Mouse (Mus musculus): ENCODE measurements around the gene Pus10. TPM values are rescaled to one million over a fixed set of nuclear protein-coding genes. Genes with fewer than 3 reads are reported as not detected.

Pus10 gene
- polyA plus RNA-seq, 1 experiment from 2014 or later: 20.7 TPM

GRCm38 (mm10) chr11:23712299-23712698 is 46.8 kb downstream of the Pus10 start:
- no peaks in the 10 kb centered on the region for H3K9me3 ChIP-seq (ENCODE audit: control insufficient read depth, low read length)
- H3K9ac ChIP-seq (ENCODE audit: low read length): no peak overlapping the region
- DNase-seq (ENCODE audit: low spot score, missing footprints): no peak
- 89% methylated on average over 3 of the region's 3 CpGs for WGBS
- no peaks in the 10 kb centered on the region for H3K4me1 ChIP-seq (ENCODE audit: control insufficient read depth, insufficient read depth, low read length)
- no peak overlapping the region for H3K27ac ChIP-seq (ENCODE audit: low read depth, low read length)
- no peak for ATAC-seq (ENCODE audit: low FRiP score)
- peaks cover 5% of the 10 kb centered on the region; the same call in 1 of the 2 replicates for H3K36me3 ChIP-seq (ENCODE audit: control insufficient read depth, insufficient read depth, low read length)
- H3K27me3 ChIP-seq (ENCODE audit: control insufficient read depth, insufficient read depth, low read length): no peaks in the 10 kb centered on the region
- H3K4me3 ChIP-seq (ENCODE audit: low read depth, low read length): no peak overlapping the region
- H3K4me2 ChIP-seq: no peak overlapping the region

DNA sequence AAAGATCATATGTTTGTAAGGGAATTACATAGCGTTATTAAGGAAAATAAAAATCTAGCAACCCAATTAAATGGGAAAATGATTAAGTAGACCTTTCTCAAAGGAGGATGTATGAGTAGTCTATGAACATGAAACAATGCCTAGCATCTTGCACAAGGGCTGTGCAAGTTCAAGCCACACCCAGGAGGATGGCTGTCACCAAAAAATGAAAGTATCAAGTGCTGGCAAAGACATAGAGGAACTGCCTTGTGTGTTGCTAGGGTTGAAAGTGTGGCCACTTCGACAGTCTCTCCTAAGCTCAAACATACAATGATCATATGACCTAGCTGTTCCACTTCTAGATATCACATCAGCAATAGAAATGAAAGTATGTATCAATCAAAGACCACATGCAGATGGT is 53.4 kb downstream of the Pus10 start:
- no peaks in the 10 kb centered on the region for H3K9me3 ChIP-seq (ENCODE audit: control insufficient read depth, low read length)
- DNase-seq (ENCODE audit: low spot score, missing footprints) (no peak), ATAC-seq (ENCODE audit: low FRiP score) (no peak)
- no peak overlapping the region for H3K9ac ChIP-seq (ENCODE audit: low read length)
- no peaks in the 10 kb centered on the region for H3K4me1 ChIP-seq (ENCODE audit: control insufficient read depth, insufficient read depth, low read length)
- H3K27me3 ChIP-seq (ENCODE audit: control insufficient read depth, insufficient read depth, low read length): no peaks in the 10 kb centered on the region
- H3K4me2 ChIP-seq: no peak overlapping the region
- no peak overlapping the region for H3K27ac ChIP-seq (ENCODE audit: low read depth, low read length)
- peaks cover 12% of the 10 kb centered on the region for H3K36me3 ChIP-seq (ENCODE audit: control insufficient read depth, insufficient read depth, low read length)
- WGBS: 98% methylated on average over 2 of the region's 2 CpGs
- H3K4me3 ChIP-seq (ENCODE audit: low read depth, low read length): no peak overlapping the region

GRCm38 (mm10) chr11:23719825-23720224 is 54.4 kb downstream of the Pus10 start:
- no peak overlapping the region for H3K4me3 ChIP-seq (ENCODE audit: low read depth, low read length)
- H3K9ac ChIP-seq (ENCODE audit: low read length): no peak overlapping the region
- no peak overlapping the region for H3K4me2 ChIP-seq
- no peaks in the 10 kb centered on the region for H3K4me1 ChIP-seq (ENCODE audit: control insufficient read depth, insufficient read depth, low read length)
- peaks cover 12% of the 10 kb centered on the region for H3K36me3 ChIP-seq (ENCODE audit: control insufficient read depth, insufficient read depth, low read length)
- 80% methylated on average over 3 of the region's 3 CpGs for WGBS
- no peaks in the 10 kb centered on the region for H3K9me3 ChIP-seq (ENCODE audit: control insufficient read depth, low read length)
- H3K27ac ChIP-seq (ENCODE audit: low read depth, low read length): no peak overlapping the region
- no peaks in the 10 kb centered on the region for H3K27me3 ChIP-seq (ENCODE audit: control insufficient read depth, insufficient read depth, low read length)
- DNase-seq (ENCODE audit: low spot score, missing footprints) (no peak), ATAC-seq (ENCODE audit: low FRiP score) (no peak)

DNA sequence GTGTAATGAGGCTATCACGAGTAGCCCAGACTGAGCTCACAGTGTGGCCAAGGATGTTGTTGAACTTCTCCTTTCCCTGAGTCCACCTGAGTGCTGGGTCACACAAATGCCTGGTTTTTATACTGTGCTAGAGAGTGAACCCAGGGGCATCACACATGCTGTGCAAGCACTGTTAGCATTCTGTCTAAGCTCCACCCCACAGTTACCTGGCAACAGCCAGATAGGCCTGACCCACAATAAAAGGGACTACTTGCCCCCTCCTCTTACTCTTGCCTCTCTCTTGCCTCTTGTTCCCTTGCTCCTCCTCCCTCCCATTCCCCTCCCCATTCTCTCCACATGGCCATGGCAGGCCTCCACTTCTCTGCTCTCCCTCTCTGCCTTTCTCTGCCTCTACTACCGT is 56.9 kb downstream of the Pus10 start:
- H3K36me3 ChIP-seq (ENCODE audit: control insufficient read depth, insufficient read depth, low read length): peaks cover 15% of the 10 kb centered on the region

GRCm38 (mm10) chr11:23725850-23726249 is 60.4 kb downstream of the Pus10 start:
- WGBS: 89% methylated on average over 2 of the region's 2 CpGs
- Histone ChIP-seq H3K9me3 (ENCODE audit: control insufficient read depth, low read length) (no peaks in the 10 kb centered on the region), H3K27ac (ENCODE audit: low read depth, low read length) (no peak overlapping the region), H3K4me3 (ENCODE audit: low read depth, low read length) (no peak overlapping the region), H3K27me3 (ENCODE audit: control insufficient read depth, insufficient read depth, low read length) (no peaks in the 10 kb centered on the region), H3K36me3 (ENCODE audit: control insufficient read depth, insufficient read depth, low read length) (peaks cover 11% of the 10 kb centered on the region), H3K9ac (ENCODE audit: low read length) (no peak overlapping the region), H3K4me1 (ENCODE audit: control insufficient read depth, insufficient read depth, low read length) (no peaks in the 10 kb centered on the region), H3K4me2 (no peak overlapping the region)
- DNase-seq (ENCODE audit: low spot score, missing footprints): no peak
- ATAC-seq (ENCODE audit: low FRiP score): no peak

More for the DNA sequence above, 56.9 kb downstream of the Pus10 start:
- ATAC-seq (ENCODE audit: low FRiP score): 0 out of 2 replicates have a peak, but pooled peaks have one; percentile 55
- no peak for DNase-seq (ENCODE audit: low spot score, missing footprints)
- Histone ChIP-seq H3K4me2 (no peak overlapping the region), H3K4me1 (ENCODE audit: control insufficient read depth, insufficient read depth, low read length) (no peaks in the 10 kb centered on the region), H3K4me3 (ENCODE audit: low read depth, low read length) (no peak overlapping the region), H3K9me3 (ENCODE audit: control insufficient read depth, low read length) (no peaks in the 10 kb centered on the region), H3K27ac (ENCODE audit: low read depth, low read length) (no peak overlapping the region), H3K9ac (ENCODE audit: low read length) (no peak overlapping the region), H3K27me3 (ENCODE audit: control insufficient read depth, insufficient read depth, low read length) (no peaks in the 10 kb centered on the region)
- WGBS: 30% methylated on average over 2 of the region's 2 CpGs

- H3K27ac ChIP-seq (ENCODE audit: low read depth, low read length): no peak overlapping the region
- ATAC-seq (ENCODE audit: low FRiP score): no peak
- H3K9ac ChIP-seq (ENCODE audit: low read length): no peak overlapping the region
- no peak overlapping the region for H3K4me3 ChIP-seq (ENCODE audit: low read depth, low read length)
- no peaks in the 10 kb centered on the region for H3K4me1 ChIP-seq (ENCODE audit: control insufficient read depth, insufficient read depth, low read length)
- WGBS: 95% methylated on average over 2 of the region's 2 CpGs
- H3K4me2 ChIP-seq: no peak overlapping the region
- no peaks in the 10 kb centered on the region for H3K27me3 ChIP-seq (ENCODE audit: control insufficient read depth, insufficient read depth, low read length)
- H3K36me3 ChIP-seq (ENCODE audit: control insufficient read depth, insufficient read depth, low read length): peaks cover 11% of the 10 kb centered on the region
- DNase-seq (ENCODE audit: low spot score, missing footprints): no peak
- no peaks in the 10 kb centered on the region for H3K9me3 ChIP-seq (ENCODE audit: control insufficient read depth, low read length)
Measured at GRCm38 (mm10) chr11:23726441-23726840, 61.0 kb downstream of the Pus10 start.

DNA sequence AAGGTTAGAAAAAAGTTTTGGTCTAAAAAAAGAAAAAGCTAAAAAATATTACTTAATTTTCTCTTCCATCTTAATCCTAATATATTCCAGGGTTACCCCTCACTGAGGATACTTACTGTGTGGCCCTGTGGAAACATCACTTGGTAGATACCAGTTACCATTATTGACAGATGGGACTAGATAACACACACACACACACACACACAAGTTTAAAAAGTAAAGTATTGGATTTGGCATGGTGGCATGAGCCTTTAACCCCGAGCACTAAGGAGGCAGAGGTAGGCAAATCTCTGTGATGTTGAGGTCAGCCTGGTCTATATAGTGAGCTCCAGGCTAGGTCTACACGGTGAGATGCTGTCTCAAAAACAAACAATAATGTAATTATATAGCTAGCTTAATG is 62.7 kb downstream of the Pus10 start:
- ATAC-seq (ENCODE audit: low FRiP score): no peak
- no peaks in the 10 kb centered on the region for H3K9me3 ChIP-seq (ENCODE audit: control insufficient read depth, low read length)
- peaks cover 8% of the 10 kb centered on the region for H3K36me3 ChIP-seq (ENCODE audit: control insufficient read depth, insufficient read depth, low read length)
- WGBS: 86% methylated on average over 2 of the region's 2 CpGs
- H3K4me1 ChIP-seq (ENCODE audit: control insufficient read depth, insufficient read depth, low read length): no peaks in the 10 kb centered on the region
- no peak overlapping the region for H3K9ac ChIP-seq (ENCODE audit: low read length)
- H3K4me2 ChIP-seq: no peak overlapping the region
- no peaks in the 10 kb centered on the region for H3K27me3 ChIP-seq (ENCODE audit: control insufficient read depth, insufficient read depth, low read length)
- no peak for DNase-seq (ENCODE audit: low spot score, missing footprints)
- no peak overlapping the region for H3K27ac ChIP-seq (ENCODE audit: low read depth, low read length)
- H3K4me3 ChIP-seq (ENCODE audit: low read depth, low read length): no peak overlapping the region

DNA sequence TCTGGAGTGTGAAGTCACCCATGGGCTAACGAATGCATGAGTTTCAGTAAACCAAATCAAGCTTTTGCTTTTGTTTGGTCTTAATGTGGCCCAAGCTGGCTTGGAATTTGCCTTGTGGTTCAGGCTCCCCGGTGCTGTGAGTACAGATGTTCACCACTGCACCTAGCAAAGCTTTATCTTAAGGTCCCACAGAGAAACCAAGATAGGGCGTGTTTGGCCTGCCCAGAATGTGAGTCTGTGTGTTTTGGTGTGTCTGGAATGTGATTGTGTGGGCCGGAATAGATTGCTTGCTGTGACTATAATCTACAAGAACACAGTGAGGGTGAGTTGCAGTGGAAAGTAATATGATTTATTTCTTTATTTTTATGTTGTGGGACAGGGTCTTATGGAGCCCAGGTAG is 64.6 kb downstream of the Pus10 start:
- Histone ChIP-seq H3K27me3 (ENCODE audit: control insufficient read depth, insufficient read depth, low read length) (no peaks in the 10 kb centered on the region), H3K4me3 (ENCODE audit: low read depth, low read length) (no peak overlapping the region), H3K4me1 (ENCODE audit: control insufficient read depth, insufficient read depth, low read length) (no peaks in the 10 kb centered on the region), H3K36me3 (ENCODE audit: control insufficient read depth, insufficient read depth, low read length) (peaks cover 8% of the 10 kb centered on the region), H3K27ac (ENCODE audit: low read depth, low read length) (no peak overlapping the region), H3K9ac (ENCODE audit: low read length) (no peak overlapping the region), H3K4me2 (no peak overlapping the region), H3K9me3 (ENCODE audit: control insufficient read depth, low read length) (no peaks in the 10 kb centered on the region)
- WGBS: 94% methylated on average over 4 of the region's 4 CpGs
- no peak for DNase-seq (ENCODE audit: low spot score, missing footprints)
- ATAC-seq (ENCODE audit: low FRiP score): no peak

DNA sequence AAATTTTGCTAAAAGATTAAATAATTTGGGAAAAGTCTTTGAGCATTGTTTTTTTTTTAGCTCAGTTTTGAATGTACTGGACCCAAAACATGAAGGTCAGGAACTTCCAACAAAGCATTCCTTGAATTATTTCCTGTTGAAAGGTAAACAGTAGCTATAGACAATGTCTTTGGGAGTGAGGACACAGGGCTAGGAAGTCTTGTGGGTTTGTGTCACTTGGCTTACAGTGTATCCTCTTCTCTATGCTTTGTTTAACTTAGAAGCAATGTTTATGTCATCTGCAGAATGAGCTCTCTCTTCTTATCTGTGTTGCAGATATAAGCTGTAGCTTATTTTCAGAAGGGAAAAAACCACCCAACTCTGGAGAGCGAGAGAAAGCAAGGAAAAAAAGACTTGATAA is 67.4 kb downstream of the Pus10 start:
- DNase-seq (ENCODE audit: low spot score, missing footprints) (no peak), ATAC-seq (ENCODE audit: low FRiP score) (no peak)
- Histone ChIP-seq H3K9me3 (ENCODE audit: control insufficient read depth, low read length) (no peaks in the 10 kb centered on the region), H3K4me2 (no peak overlapping the region), H3K4me3 (ENCODE audit: low read depth, low read length) (no peak overlapping the region), H3K27ac (ENCODE audit: low read depth, low read length) (no peak overlapping the region), H3K4me1 (ENCODE audit: control insufficient read depth, insufficient read depth, low read length) (no peaks in the 10 kb centered on the region), H3K36me3 (ENCODE audit: control insufficient read depth, insufficient read depth, low read length) (peaks cover under 1% of the 10 kb centered on the region), H3K27me3 (ENCODE audit: control insufficient read depth, insufficient read depth, low read length) (no peaks in the 10 kb centered on the region), H3K9ac (ENCODE audit: low read length) (no peak overlapping the region)
- 88% methylated on average over 1 of the region's 1 CpGs for WGBS
